23 mouse cellular contexts compared by ENCODE assay signal in the genomic region with DNA sequence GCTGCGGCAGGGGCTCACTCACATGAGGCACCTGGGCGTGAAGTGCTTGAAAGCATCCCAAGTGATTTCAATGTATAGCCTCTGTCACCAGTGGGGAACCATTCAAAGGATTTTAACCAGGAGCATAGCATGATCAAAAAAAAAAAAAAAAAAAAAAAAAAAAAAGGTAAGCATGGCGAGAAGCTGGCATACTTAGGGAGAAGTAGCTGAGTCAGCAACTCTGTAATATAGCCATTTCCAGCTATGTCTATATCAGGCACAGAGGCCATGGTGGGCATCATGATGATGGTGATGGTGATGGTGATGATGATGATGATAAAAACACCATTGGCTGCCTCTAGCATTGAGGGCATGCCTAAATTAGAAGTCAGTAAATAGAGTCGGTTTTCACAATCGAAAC.
"Had no signal": no experiment of that assay in that cellular context is flagged by ENCODE, and none has a peak within 500 bp of the region (broad histone marks: within the 10 kb centered on the region; RNA-seq: fewer than 3 reads in every experiment).

No protein-coding gene starts in this region.

- H3K9me3 ChIP-seq: heart, embryonic 10.5 days; heart, embryonic 12.5 days; hindbrain, embryonic 10.5 days; hindbrain, embryonic 12.5 days; intestine, embryonic 15.5 days; limb, embryonic 10.5 days; limb, embryonic 12.5 days had no signal

- H3K36me3 ChIP-seq: heart, embryonic 10.5 days; heart, embryonic 12.5 days; hindbrain, embryonic 10.5 days; hindbrain, embryonic 12.5 days; intestine, embryonic 15.5 days; limb, embryonic 10.5 days; limb, embryonic 12.5 days had no signal

- H3K4me2 ChIP-seq: heart, embryonic 12.5 days; hindbrain, embryonic 12.5 days; hindbrain, embryonic 14.5 days; intestine, embryonic 15.5 days; limb, embryonic 12.5 days; liver, embryonic 11.5 days had no signal

- H3K27me3 ChIP-seq: heart, embryonic 12.5 days; hindbrain, embryonic 12.5 days; intestine, embryonic 15.5 days; limb, embryonic 12.5 days had no signal

- H3K27ac ChIP-seq: gastrocnemius, adult 2 months; heart, embryonic 10.5 days; hindbrain, embryonic 10.5 days; hindbrain, embryonic 12.5 days; hindbrain, embryonic 14.5 days; intestine, embryonic 15.5 days; limb, embryonic 10.5 days; limb, embryonic 12.5 days; liver, embryonic 14.5 days had no signal

- H3K4me3 ChIP-seq: gastrocnemius, adult 2 months; heart, embryonic 10.5 days; heart, embryonic 12.5 days; hindbrain, embryonic 10.5 days; hindbrain, embryonic 12.5 days; intestine, embryonic 15.5 days; limb, embryonic 10.5 days; limb, embryonic 12.5 days had no signal

- H3K4me1 ChIP-seq: heart, embryonic 10.5 days; heart, embryonic 12.5 days; intestine, embryonic 15.5 days had no signal

- DNase-seq: gastrocnemius, postnatal 25 days; heart, adult 18-20 months; heart, postnatal 10 days; heart, postnatal 4 days; kidney, adult 18-20 months; kidney, adult 8-10 months; kidney, postnatal 25 days; kidney, postnatal 4 days; liver had no signal

- ATAC-seq: hindbrain, embryonic 16.5 days; inflammation-experienced regulatory T-cells, adult 6 months; intestine, embryonic 15.5 days; intestine, postnatal 0 days had no signal

- H3K9ac ChIP-seq: heart, embryonic 12.5 days; hindbrain, embryonic 12.5 days; hindbrain, embryonic 14.5 days; intestine, embryonic 15.5 days; limb, embryonic 12.5 days; liver, embryonic 14.5 days had no signal
